Mouse (Mus musculus): ENCODE data around the gene Pgap2. TPM values are rescaled to one million over a fixed set of nuclear protein-coding genes. Genes with fewer than 3 reads are reported as not detected.
"Not testable (repeated sequence)": the region's sequence is repeated elsewhere in the genome, so short reads cannot be mapped to it uniquely, and the experiment has no call there.

The Pgap2 gene
- polyA plus RNA-seq, 1 experiment from 2014 or later: 57.0 TPM

GRCm38 (mm10) chr7:102256636-102257035 is 46.6 kb downstream of the Pgap2 start:
- Histone ChIP-seq H3K4me2 (no peak overlapping the region), H3K27me3 (replicated peaks) (no peaks in the 10 kb centered on the region), H3K9ac (replicated peaks) (no peak overlapping the region), H3K36me3 (no peaks in the 10 kb centered on the region), H3K9me3 (replicated peaks) (no peaks in the 10 kb centered on the region), H3K4me3 (replicated peaks) (no peak overlapping the region), H3K27ac (replicated peaks) (no peak overlapping the region), H3K4me1 (no peaks in the 10 kb centered on the region)
- ATAC-seq (ENCODE audit: low FRiP score): no peak
- WGBS: 84% methylated on average over 3 of the region's 3 CpGs

- Histone ChIP-seq H3K36me3 (no peaks in the 10 kb centered on the region), H3K27ac (replicated peaks) (no peak overlapping the region), H3K27me3 (replicated peaks) (no peaks in the 10 kb centered on the region), H3K4me2 (no peak overlapping the region), H3K4me1 (no peaks in the 10 kb centered on the region), H3K9ac (replicated peaks) (no peak overlapping the region), H3K9me3 (replicated peaks) (no peaks in the 10 kb centered on the region), H3K4me3 (replicated peaks) (no peak overlapping the region)
- WGBS: 17% methylated on average over 4 of the region's 4 CpGs
- ATAC-seq (ENCODE audit: low FRiP score): peak; percentile 75; the same call in 1 of the 2 replicates
Measured at GRCm38 (mm10) chr7:102258189-102258588, 48.2 kb downstream of the Pgap2 start.

GRCm38 (mm10) chr7:102258753-102259152 is 48.7 kb downstream of the Pgap2 start:
- no peak for ATAC-seq (ENCODE audit: low FRiP score)
- no peak overlapping the region for H3K9ac ChIP-seq (replicated peaks)
- 61% methylated on average over 3 of the region's 3 CpGs for WGBS
- H3K9me3 ChIP-seq (replicated peaks): no peaks in the 10 kb centered on the region
- no peaks in the 10 kb centered on the region for H3K27me3 ChIP-seq (replicated peaks)
- no peak overlapping the region for H3K27ac ChIP-seq (replicated peaks)
- H3K4me2 ChIP-seq: no peak overlapping the region
- no peaks in the 10 kb centered on the region for H3K4me1 ChIP-seq
- H3K4me3 ChIP-seq (replicated peaks): no peak overlapping the region
- H3K36me3 ChIP-seq: no peaks in the 10 kb centered on the region

- H3K4me1 ChIP-seq: no peaks in the 10 kb centered on the region
- no peaks in the 10 kb centered on the region for H3K36me3 ChIP-seq
- H3K4me3 ChIP-seq (replicated peaks): no peak overlapping the region
- H3K4me2 ChIP-seq: no peak overlapping the region
- no peaks in the 10 kb centered on the region for H3K9me3 ChIP-seq (replicated peaks)
- no peak for ATAC-seq (ENCODE audit: low FRiP score)
- H3K27me3 ChIP-seq (replicated peaks): no peaks in the 10 kb centered on the region
- H3K27ac ChIP-seq (replicated peaks): no peak overlapping the region
- WGBS: 88% methylated on average over 10 of the region's 10 CpGs
- H3K9ac ChIP-seq (replicated peaks): no peak overlapping the region
Measured at GRCm38 (mm10) chr7:102259716-102260479, 49.9 kb downstream of the Pgap2 start.

- Histone ChIP-seq H3K27ac (replicated peaks) (no peak overlapping the region), H3K4me1 (no peaks in the 10 kb centered on the region), H3K4me2 (no peak overlapping the region), H3K9me3 (replicated peaks) (no peaks in the 10 kb centered on the region), H3K27me3 (replicated peaks) (no peaks in the 10 kb centered on the region), H3K9ac (replicated peaks) (no peak overlapping the region), H3K4me3 (replicated peaks) (no peak overlapping the region), H3K36me3 (no peaks in the 10 kb centered on the region)
- ATAC-seq (ENCODE audit: low FRiP score): no peak
- WGBS: 93% methylated on average over 1 of the region's 1 CpGs
Measured at GRCm38 (mm10) chr7:102260518-102260917, 50.5 kb downstream of the Pgap2 start.

- H3K36me3 ChIP-seq: no peaks in the 10 kb centered on the region
- H3K27me3 ChIP-seq (replicated peaks): no peaks in the 10 kb centered on the region
- no peak for ATAC-seq (ENCODE audit: low FRiP score)
- H3K9me3 ChIP-seq (replicated peaks): no peaks in the 10 kb centered on the region
- H3K4me3 ChIP-seq (replicated peaks): no peak overlapping the region
- peaks cover 4% of the 10 kb centered on the region; the same call in 1 of the 2 replicates for H3K4me1 ChIP-seq
- no peak overlapping the region for H3K27ac ChIP-seq (replicated peaks)
- no peak overlapping the region for H3K4me2 ChIP-seq
- 92% methylated on average over 2 of the region's 2 CpGs for WGBS
- H3K9ac ChIP-seq (replicated peaks): no peak overlapping the region
Measured at GRCm38 (mm10) chr7:102263020-102263419, 53.0 kb downstream of the Pgap2 start.

- not testable (repeated sequence) for ATAC-seq (ENCODE audit: low FRiP score); H3K4me3 ChIP-seq (replicated peaks); H3K4me2 ChIP-seq; H3K9me3 ChIP-seq (replicated peaks); H3K36me3 ChIP-seq; H3K9ac ChIP-seq (replicated peaks); H3K27me3 ChIP-seq (replicated peaks); H3K27ac ChIP-seq (replicated peaks)
- 96% methylated on average over 10 of the region's 10 CpGs for WGBS
- H3K4me1 ChIP-seq: peaks cover 17% of the 10 kb centered on the region
Measured at GRCm38 (mm10) chr7:102266021-102266400, 56.0 kb downstream of the Pgap2 start.

- 56% methylated on average over 14 of the region's 14 CpGs for WGBS
- ATAC-seq (ENCODE audit: low FRiP score): peak; percentile 42
- peaks cover 17% of the 10 kb centered on the region for H3K4me1 ChIP-seq
- peak overlapping the region; percentile 81; the same call in 1 of the 2 replicates for H3K4me3 ChIP-seq (replicated peaks)
- H3K36me3 ChIP-seq: no peaks in the 10 kb centered on the region
- H3K27ac ChIP-seq (replicated peaks): no peak overlapping the region
- H3K9ac ChIP-seq (replicated peaks): no peak overlapping the region
- H3K9me3 ChIP-seq (replicated peaks): no peaks in the 10 kb centered on the region
- H3K27me3 ChIP-seq (replicated peaks): no peaks in the 10 kb centered on the region
- peak overlapping the region; percentile 82 for H3K4me2 ChIP-seq
Measured at GRCm38 (mm10) chr7:102266401-102267042, 56.5 kb downstream of the Pgap2 start.

- Histone ChIP-seq H3K27me3 (replicated peaks) (no peaks in the 10 kb centered on the region), H3K27ac (replicated peaks) (peak overlapping the region; percentile 74), H3K9ac (replicated peaks) (peak overlapping the region; percentile 54), H3K4me3 (replicated peaks) (peak overlapping the region; percentile 81), H3K36me3 (no peaks in the 10 kb centered on the region), H3K4me2 (peak overlapping the region; percentile 82), H3K4me1 (peaks cover 17% of the 10 kb centered on the region), H3K9me3 (replicated peaks) (no peaks in the 10 kb centered on the region)
- ATAC-seq (ENCODE audit: low FRiP score): peak; percentile 94
- WGBS: under 1% methylated on average over 34 of the region's 34 CpGs
Measured at GRCm38 (mm10) chr7:102267113-102267579, 57.1 kb downstream of the Pgap2 start.

GRCm38 (mm10) chr7:102267601-102268394 is 57.8 kb downstream of the Pgap2 start, which contains the start of gene Stim1:
TSS of gene Stim1 (plus strand) at chr7:102267806.
- Histone ChIP-seq H3K27ac (replicated peaks) (peak within 1 kb of the TSS; percentile 74), H3K27me3 (replicated peaks) (no peaks in the 10 kb centered on the region), H3K4me1 (peaks cover 17% of the 10 kb centered on the region), H3K4me3 (replicated peaks) (peak within 1 kb of the TSS; percentile 81), H3K4me2 (peak within 1 kb of the TSS; percentile 82), H3K9ac (replicated peaks) (peak within 1 kb of the TSS; percentile 54), H3K36me3 (no peaks in the 10 kb centered on the region), H3K9me3 (replicated peaks) (no peaks in the 10 kb centered on the region)
- ATAC-seq (ENCODE audit: low FRiP score): peak; percentile 89
- under 1% methylated on average over 72 of the region's 73 CpGs for WGBS

GRCm38 (mm10) chr7:102268395-102268748 is 58.4 kb downstream of the Pgap2 start:
- no peak for ATAC-seq (ENCODE audit: low FRiP score)
- H3K27me3 ChIP-seq (replicated peaks): no peaks in the 10 kb centered on the region
- 6% methylated on average over 12 of the region's 12 CpGs for WGBS

More at GRCm38 (mm10) chr7:102268395-102268748, 58.4 kb downstream of the Pgap2 start:
- Histone ChIP-seq H3K36me3 (no peaks in the 10 kb centered on the region), H3K9ac (replicated peaks) (peak overlapping the region; percentile 54), H3K27ac (replicated peaks) (no peak overlapping the region), H3K4me3 (replicated peaks) (peak overlapping the region; percentile 81), H3K4me1 (peaks cover 17% of the 10 kb centered on the region), H3K4me2 (peak overlapping the region; percentile 82), H3K9me3 (replicated peaks) (no peaks in the 10 kb centered on the region)
